Mouse (Mus musculus) adrenal gland, postnatal 10 days (tissue): ENCODE data around the gene Trafd1. TPM values are rescaled to one million over a fixed set of nuclear protein-coding genes. Genes with fewer than 3 reads are reported as not detected.
A peak's percentile ranks its signal among the peaks of the same experiment; 100 is the strongest.

ENCODE experiments used
- DNase-seq: peaks from one replicate; pipeline ENCODE4 v3.0.0; 2021; ENCODE audit warnings: mixed read lengths
- long read RNA-seq, 2 experiments: library from polyadenylated mRNA; stranded (forward); transcript quantifications; one replicate each; pipeline ENCODE4 v2.0.0; 2021
- total RNA-seq, 2 experiments: library from RNA; stranded (reverse); gene quantifications; 2 replicates each; pipeline ENCODE4 v1.2.3; 2021

Trafd1 gene
- total RNA-seq = 10 to 100 TPM; 52.3 TPM
- long read RNA-seq, experiment 1, transcript Trafd1-201 (12 exons, 2,503 nt) = major isoform, 9 of 55 reads
- long read RNA-seq, experiment 1, partial matches to known transcripts = 8 of 55 reads
- long read RNA-seq, experiment 1, other reads (novel, unspliced or antisense) = 33 of 55 reads
- long read RNA-seq, experiment 2, partial matches to known transcripts = 4 of 29 reads
- long read RNA-seq, experiment 2, other reads (novel, unspliced or antisense) = 21 of 29 reads

GRCm38 (mm10) chr5:121385461-121386119 is at the start of gene Trafd1:
Gene Trafd1 (minus strand): TSS chr5:121385632.
- peak; percentile 97 for DNase-seq

GRCm38 (mm10) chr5:121428954-121429353 is 43.5 kb upstream of the Trafd1 start:
- DNase-seq = no peak

DNA sequence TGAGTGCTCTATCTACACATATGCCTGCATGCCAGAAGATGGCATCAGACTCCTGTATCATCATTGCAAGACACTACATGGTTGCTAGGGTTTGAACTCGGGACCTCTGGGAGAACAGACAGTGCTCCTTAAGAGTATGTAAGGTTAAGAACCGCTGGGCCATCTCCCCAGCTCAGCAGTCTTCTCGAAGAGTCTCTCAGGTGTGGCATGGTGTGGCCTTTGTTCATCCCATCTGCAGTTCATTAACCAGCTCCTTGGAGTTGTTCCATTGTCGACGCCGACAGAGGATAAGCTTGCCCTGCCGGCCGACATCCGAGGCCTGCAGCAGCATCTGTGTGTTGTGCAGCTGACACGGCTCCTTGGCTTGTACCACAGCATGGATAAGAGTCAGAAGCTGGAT is 37.9 kb upstream of the Trafd1 start:
- no peak for DNase-seq

GRCm38 (mm10) chr5:121422787-121423186 is 37.4 kb upstream of the Trafd1 start:
- DNase-seq = no peak

- no peak for DNase-seq
These were observed 35.3 kb upstream of the Trafd1 start for GRCm38 (mm10) chr5:121420721-121421120.

DNA sequence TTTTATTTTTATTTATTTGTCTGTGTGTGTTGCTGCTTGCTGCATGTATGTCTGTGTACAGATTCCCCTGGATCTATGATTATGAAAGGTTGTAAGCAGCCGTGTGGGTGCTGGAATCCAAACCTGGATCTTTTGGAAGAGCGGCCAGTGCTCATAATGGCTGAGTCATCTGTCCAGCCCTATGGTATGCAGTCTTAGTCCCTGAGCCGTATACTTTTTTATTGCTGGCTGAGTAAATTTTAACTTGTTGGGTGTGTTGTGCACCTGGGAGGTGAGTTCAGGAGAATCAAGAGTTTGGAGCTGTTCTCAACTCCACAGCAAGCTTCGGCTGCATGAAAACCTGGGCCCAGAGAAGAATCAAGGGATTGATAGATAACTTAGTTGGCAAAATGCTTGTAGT is 25.5 kb upstream of the Trafd1 start:
- DNase-seq = no peak

GRCm38 (mm10) chr5:121407856-121408255 is 22.4 kb upstream of the Trafd1 start:
- DNase-seq = peak; percentile 51

- no peak for DNase-seq
These were observed 15.4 kb upstream of the Trafd1 start for GRCm38 (mm10) chr5:121400849-121401248.

DNA sequence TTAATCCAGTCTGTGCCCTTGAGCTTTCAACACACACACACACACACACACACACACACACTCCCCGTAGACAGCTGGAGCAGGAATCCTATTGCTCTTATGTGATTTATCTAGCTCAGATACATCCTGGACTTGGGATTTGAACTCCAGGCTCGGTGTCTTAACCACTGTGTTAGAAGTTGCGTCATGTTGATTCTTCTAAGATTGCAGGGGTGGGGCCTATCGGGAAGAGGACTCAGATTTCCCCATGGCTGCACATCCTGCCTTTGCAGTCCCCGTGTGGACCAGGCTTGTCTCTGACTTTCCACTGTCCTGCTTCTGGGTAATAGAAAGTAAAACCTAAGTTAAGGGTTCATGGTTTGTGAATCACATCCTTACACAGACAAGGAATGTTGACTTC is 14.6 kb upstream of the Trafd1 start:
- DNase-seq = no peak

GRCm38 (mm10) chr5:121399540-121399939 is 14.1 kb upstream of the Trafd1 start:
- no peak for DNase-seq

GRCm38 (mm10) chr5:121398965-121399462 is 13.6 kb upstream of the Trafd1 start:
- DNase-seq = no peak

DNA sequence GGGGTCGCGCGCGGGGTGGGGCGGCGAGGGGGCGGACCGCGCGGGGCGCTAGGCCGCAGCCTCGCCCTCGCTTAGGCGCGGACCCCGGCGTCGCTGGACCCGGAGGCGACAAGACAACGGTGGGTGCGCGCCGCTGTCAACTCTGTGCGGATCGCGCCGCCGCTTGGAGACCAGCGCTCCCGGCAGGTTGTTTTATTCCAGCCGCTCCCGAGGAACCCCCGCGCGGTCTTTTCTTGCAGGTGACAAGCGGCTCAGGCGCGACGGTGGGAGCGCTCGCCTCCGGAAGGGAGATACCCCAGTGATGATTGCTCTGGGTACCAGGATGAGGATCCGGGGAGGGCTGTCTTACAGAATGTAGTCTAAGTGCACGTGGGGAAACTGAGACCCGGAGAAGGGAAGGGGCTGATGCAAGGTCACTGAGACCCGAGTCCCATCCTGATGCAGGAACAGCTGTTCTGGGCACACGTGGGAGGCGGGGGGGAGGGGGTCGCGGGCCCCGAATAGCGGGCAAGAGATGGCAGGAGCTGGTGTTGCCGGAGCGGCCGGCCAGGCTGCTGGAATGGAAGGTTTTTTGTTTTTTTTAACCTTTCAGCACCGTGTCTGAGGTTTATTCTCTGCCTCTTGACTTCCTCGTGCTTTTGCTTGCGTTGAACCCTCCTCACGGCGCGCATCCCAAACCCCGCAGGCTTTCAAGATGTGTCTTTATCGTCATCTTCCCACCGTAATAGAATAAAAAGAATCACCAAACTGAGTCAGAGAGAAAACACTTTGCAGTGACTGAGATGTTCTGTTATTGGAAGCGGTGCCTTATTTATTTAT is 12.9 kb upstream of the Trafd1 start:
- no peak for DNase-seq

GRCm38 (mm10) chr5:121397187-121398145 is 12.0 kb upstream of the Trafd1 start, which contains the start of gene Naa25:
Gene Naa25 (plus strand): TSS chr5:121397936.
- DNase-seq = peak; percentile 97

DNA sequence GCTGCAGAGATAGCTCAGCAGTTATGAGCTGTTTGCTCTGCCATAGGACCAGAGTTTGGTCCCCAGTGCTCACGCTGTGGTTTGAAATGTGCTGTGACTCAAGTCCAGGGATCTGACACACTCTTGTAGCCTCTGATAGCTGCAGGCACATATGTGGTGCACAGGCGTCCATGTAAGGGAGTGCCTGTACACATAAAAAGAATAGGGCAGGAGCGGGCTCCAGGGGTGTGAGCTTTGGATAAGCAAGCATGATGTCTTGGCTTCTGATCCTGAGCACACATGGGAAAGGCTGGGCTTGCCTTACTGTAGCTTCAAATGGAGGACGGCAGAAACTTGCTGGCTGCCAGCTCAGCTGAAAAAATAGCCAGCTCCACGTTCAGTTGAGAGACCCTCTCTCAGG is 10.2 kb upstream of the Trafd1 start:
- DNase-seq = no peak

DNA sequence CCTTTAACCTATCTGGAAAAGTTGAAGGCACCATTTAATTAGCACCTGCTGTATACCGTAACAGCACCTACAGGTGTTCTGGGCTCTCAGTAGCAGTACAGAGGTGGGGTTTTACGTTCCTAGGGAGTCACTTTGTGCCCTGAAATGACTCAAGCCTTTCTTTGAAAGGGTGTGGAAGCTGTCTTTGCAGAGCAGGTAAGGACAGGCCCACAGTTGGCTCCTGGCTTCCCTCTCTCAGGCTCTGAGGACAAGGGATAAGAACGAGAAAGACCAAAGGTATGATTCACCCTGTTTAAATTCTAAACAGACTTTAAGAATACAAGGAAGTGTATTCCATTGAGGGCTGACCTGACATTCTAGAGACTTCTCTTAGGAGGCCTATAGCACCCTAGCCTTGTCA is 8.0 kb upstream of the Trafd1 start:
- no peak for DNase-seq

GRCm38 (mm10) chr5:121392667-121393380 is 7.4 kb upstream of the Trafd1 start:
- peak; percentile 63 for DNase-seq

DNA sequence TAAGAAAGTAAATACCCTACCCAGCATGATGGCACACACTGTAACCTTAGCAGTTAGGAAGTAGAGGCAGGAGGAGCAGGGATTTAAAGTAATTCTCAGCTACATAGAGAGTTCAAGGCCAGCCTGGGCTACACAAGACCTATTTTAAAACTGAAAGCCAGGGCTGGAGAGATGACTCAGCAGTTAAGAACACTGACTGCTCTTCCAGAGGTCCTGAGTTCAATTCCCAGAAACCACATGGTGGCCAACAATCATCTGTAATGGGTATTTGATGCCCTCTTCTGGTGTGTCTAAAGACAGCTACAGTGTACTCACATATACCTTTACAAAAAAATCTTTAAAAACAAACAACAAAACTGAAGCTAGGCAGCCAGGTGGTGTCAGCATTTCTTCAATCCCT is 4.3 kb upstream of the Trafd1 start:
- no peak for DNase-seq

GRCm38 (mm10) chr5:121389106-121389505 is 3.7 kb upstream of the Trafd1 start:
- peak; percentile 47 for DNase-seq

DNA sequence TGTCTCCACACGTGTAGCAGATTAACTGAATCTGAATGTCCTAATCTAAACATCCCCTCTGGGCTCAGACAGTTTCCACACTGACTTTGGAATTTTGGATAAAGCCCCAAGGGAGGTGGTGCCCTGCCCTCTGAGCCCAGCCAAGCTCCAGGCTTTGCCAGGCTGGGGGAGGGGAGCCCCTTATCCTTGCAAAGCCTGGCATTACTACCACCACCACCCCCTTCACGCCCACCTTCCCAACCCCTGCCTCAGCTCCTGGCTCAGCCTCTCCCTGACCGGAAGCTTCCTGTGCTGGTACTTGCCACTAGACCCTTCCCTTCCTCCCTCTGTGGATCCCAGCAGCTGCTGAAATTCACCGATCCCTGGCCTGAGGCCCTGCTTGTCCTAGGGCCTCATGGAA is 1.7 kb upstream of the Trafd1 start:
- DNase-seq = peak; percentile 59

DNA sequence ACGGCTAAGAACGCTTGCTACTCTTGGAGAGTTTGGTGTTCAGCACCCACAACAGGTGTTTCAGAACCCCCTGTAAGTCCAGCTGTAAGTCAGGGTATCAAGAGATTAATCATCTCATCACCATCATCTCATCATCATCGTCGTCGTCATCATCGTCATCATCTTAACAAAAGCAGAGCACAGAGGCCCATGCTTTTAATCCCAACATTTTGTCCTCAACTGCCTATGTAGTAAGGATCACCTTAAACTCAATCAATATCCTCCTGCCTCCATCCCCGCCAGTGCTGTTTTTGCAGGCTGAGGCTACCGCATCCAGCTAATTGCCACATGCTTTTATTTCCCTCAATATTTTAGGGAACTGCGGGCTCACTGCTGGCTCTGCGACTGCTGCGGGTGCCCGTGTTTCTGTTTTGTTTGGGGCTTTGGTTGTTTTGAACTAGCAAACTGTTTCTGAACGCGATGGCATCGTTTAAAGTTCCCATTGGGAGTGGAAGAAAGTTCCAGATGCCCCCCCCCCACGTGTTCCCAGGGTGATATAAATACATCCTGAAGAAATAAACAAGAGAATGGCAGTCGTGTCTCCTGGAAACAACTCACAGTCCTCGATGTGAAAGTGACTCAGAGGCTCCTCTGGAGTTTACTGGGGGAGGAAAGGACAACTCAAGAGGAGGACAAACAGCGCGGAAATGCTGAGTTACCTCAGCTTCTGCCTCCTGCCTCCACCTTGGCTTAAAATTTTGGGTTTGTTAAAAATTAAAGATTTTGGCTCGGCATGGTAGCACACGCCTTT is 883 bp upstream of the Trafd1 start:
- no peak for DNase-seq
